Mouse (Mus musculus) limb, embryonic 15.5 days (tissue): ENCODE measurements around the gene Nutf2-ps1. TPM values are rescaled to one million over a fixed set of nuclear protein-coding genes. Genes with fewer than 3 reads are reported as not detected.

ENCODE experiments used
- ATAC-seq: fragments of 200-750 bp; cut with Nextera tagmentation; 2 replicates; pipeline ENCODE4 v1.8.0; 2017; ENCODE audit warnings: low read depth, moderate TSS enrichment; ENCODE audit not compliant: insufficient number of reproducible peaks, low FRiP score, low TSS enrichment
- H3K27ac ChIP-seq: fragments of 300-500 bp; sonication (generic); 2 replicates; pipeline ENCODE4 v1.5.1; 2015; ENCODE audit warnings: moderate library complexity, mild to moderate bottlenecking, inconsistent platforms
- H3K27me3 ChIP-seq: fragments of 300-500 bp; sonication (generic); 2 replicates; pipeline ENCODE4 v1.6.1; 2015; ENCODE audit warnings: inconsistent platforms
- H3K36me3 ChIP-seq: fragments of 300-500 bp; sonication (generic); 2 replicates; pipeline ENCODE4 v1.6.1; 2015; ENCODE audit warnings: inconsistent platforms
- H3K4me1 ChIP-seq: fragments of 300-500 bp; sonication (generic); 2 replicates; pipeline ENCODE4 v1.6.1; 2015; ENCODE audit warnings: inconsistent platforms
- H3K4me2 ChIP-seq: fragments of 300-500 bp; sonication (generic); 2 replicates; pipeline ENCODE4 v1.6.1; 2015; ENCODE audit warnings: mild to moderate bottlenecking, inconsistent platforms
- H3K4me3 ChIP-seq: fragments of 300-500 bp; sonication (generic); 2 replicates; pipeline ENCODE4 v1.5.1; 2015; ENCODE audit warnings: mild to moderate bottlenecking, inconsistent platforms
- H3K9ac ChIP-seq: fragments of 300-500 bp; sonication (generic); 2 replicates; pipeline ENCODE4 v1.6.1; 2015; ENCODE audit warnings: inconsistent platforms
- H3K9me3 ChIP-seq: fragments of 300-500 bp; sonication (generic); 2 replicates; pipeline ENCODE4 v1.6.1; 2016; ENCODE audit warnings: inconsistent platforms
- WGBS: fragments of 180-500 bp; shearing (Covaris S2); methylation state at CpG from one replicate; pipeline ENCODE4 v1.1.7; 2015; 5-methylcytosine and 5-hydroxymethylcytosine counted together
- polyA plus RNA-seq: library from polyadenylated mRNA; unstranded; fragments of >200 nt; fragmentation: Nextera tagmentation; extraction: Ambion mirVana; gene quantifications from 2 replicates; pipeline ENCODE4 v1.2.1, GENCODE M21; 2015

The Nutf2-ps1 gene
- polyA plus RNA-seq, 1 experiment from 2014 or later, result 285 TPM

GRCm38 (mm10) chr19:53565565-53566277, 23.1 kb downstream of the Nutf2-ps1 start:
- H3K4me1 ChIP-seq, result no peaks in the 10 kb centered on the region
- H3K4me2 ChIP-seq, result no peak overlapping the region
- 91% methylated on average over 14 of the region's 14 CpGs for WGBS
- no peak for ATAC-seq
- H3K9ac ChIP-seq, result no peak overlapping the region
- H3K27ac ChIP-seq, result no peak overlapping the region
- H3K9me3 ChIP-seq, result no peaks in the 10 kb centered on the region
- no peaks in the 10 kb centered on the region for H3K36me3 ChIP-seq
- H3K27me3 ChIP-seq, result no peaks in the 10 kb centered on the region
- no peak overlapping the region for H3K4me3 ChIP-seq

DNA sequence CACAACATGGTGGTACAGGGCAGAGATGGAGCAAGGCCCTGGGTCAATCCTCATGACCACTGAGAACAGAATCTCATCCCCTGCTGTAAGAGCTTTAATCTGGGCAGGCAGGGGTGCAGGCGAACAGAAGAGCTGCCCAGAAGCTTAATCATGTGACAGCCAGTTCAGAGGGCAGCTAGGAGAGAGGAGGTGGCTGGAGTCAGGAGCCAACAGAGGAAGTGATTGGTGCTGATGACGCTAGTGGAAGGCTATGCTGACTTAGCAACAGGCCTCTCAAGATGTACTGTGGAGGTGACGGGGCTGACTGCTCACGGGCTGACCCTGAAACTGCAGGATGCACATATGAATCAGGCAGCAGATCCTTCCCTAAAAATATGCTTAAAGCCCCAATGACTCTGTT, 24.7 kb downstream of the Nutf2-ps1 start:
- no peak for ATAC-seq
- Histone ChIP-seq H3K4me2 (no peak overlapping the region), H3K9me3 (no peaks in the 10 kb centered on the region), H3K27ac (no peak overlapping the region), H3K9ac (no peak overlapping the region), H3K27me3 (no peaks in the 10 kb centered on the region), H3K36me3 (no peaks in the 10 kb centered on the region), H3K4me1 (no peaks in the 10 kb centered on the region), H3K4me3 (no peak overlapping the region)
- WGBS, result 50% methylated on average over 4 of the region's 4 CpGs

DNA sequence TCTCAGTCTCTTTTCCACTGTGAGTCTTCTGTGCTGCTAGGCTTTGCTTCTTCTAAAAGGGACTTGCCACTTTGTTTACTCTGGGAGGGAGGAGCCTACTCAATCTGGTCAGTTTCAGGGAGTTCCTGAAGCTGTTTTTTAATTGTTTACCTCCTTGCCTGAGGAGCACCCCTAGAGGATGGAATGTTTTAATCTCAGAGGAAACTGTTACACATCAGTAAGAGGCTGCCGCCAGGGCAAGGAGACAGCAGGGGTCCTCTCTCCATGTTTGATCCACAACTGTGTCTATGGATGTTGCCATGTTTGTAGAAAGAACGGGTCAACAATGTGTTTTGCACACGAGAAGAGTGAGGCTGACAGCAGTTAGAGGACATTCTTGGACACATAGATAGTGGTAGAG, 28.4 kb downstream of the Nutf2-ps1 start:
- H3K27ac ChIP-seq, result no peak overlapping the region
- H3K4me1 ChIP-seq, result peaks cover 11% of the 10 kb centered on the region
- WGBS, result 81% methylated on average over 3 of the region's 3 CpGs
- H3K36me3 ChIP-seq, result no peaks in the 10 kb centered on the region
- H3K9ac ChIP-seq, result no peak overlapping the region
- H3K9me3 ChIP-seq, result no peaks in the 10 kb centered on the region
- H3K4me2 ChIP-seq, result no peak overlapping the region
- ATAC-seq, result no peak
- H3K4me3 ChIP-seq, result no peak overlapping the region
- no peaks in the 10 kb centered on the region for H3K27me3 ChIP-seq

DNA sequence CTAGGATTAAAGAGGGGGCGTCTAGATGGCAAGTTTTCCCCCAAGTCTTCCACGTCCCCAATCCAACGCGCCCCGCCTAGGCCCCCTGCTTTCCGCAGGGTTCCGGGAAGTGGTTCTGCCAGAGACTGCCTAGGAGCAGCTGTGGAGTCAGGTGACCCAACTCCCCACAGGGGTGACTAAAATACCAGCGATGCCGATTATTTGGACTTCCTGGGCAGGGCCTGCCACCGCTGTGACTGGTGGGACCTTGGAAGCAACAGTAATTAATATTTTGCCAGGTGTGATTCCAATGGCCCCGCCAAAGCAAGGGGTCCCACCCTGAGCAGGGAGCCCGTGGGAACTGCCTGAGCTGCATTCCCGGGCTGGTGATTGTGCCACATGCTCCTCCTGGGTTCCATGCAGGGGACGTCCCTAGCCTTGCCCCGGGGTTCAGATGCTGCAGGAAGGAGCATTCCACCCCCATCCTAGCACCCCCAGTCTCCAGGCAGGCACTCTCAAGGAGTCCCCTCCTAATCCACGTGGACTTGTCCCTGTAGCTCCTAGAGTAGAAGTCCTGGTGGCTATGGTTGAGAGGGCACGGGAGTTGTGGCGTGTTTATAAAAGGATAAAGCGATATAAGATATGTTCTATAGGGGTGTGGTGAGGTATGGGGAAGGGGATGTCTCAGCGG, 31.5 kb downstream of the Nutf2-ps1 start:
- peak; percentile 40; the same call in 1 of the 2 replicates for ATAC-seq
- no peak overlapping the region; the same call in 1 of the 2 replicates for H3K27ac ChIP-seq
- 23% methylated on average over 20 of the region's 20 CpGs for WGBS
- H3K9ac ChIP-seq, result no peak overlapping the region
- peak overlapping the region; percentile 44 for H3K4me2 ChIP-seq
- no peaks in the 10 kb centered on the region for H3K9me3 ChIP-seq
- no peaks in the 10 kb centered on the region for H3K36me3 ChIP-seq
- H3K4me1 ChIP-seq, result peaks cover 13% of the 10 kb centered on the region
- H3K4me3 ChIP-seq, result peak overlapping the region; percentile 18
- no peaks in the 10 kb centered on the region for H3K27me3 ChIP-seq

DNA sequence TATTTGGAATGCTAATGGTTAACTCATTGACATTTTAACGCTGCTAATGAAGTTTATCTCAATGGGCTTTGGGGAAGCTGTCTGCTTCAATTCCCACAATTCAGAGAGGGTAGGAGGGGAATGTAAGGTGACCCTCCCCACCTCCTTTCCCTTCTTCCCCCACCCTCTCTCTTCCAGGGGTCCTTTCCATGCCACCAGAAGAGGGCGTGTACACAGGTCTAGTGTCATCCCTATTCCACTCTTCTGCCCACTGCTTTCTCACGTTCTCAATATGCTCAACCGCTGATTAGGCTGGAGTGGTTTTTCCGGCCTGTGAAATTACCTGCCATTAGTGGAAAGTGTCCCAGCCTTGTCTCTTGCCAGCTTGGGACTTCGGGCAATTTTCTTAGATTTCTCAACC, 32.0 kb downstream of the Nutf2-ps1 start:
- ATAC-seq, result no peak
- H3K9me3 ChIP-seq, result no peaks in the 10 kb centered on the region
- 24% methylated on average over 6 of the region's 6 CpGs for WGBS

DNA sequence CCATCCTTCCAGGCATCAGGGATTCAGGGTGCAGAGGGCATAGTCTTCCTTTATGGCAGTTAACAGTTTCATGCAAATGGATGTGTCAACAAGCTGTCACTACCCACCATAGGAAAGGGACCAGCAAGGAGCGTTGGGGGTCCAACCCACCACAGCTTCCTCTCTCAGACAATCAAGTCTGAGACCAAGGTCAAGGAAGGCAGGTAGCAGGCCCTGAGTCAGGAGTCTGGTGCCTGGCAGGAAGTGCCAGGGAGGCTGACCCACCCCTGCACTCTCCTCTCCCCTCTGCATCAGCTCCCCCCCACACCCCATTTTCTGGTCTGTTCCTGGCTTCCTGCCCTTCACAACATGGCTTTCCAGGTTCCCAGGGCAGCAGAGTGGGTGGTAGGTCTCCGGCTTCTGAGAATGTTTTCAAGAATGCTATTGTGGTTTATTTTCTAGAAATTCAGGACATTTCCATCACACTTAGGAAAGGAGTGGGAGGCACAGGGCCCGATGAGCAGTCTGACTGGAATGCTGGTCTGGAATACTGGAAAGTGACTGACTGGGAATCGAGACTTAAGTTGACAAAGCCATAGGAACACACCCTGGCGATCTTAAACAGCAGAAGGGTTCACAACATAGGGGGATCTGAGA, 33.8 kb downstream of the Nutf2-ps1 start:
- no peak for ATAC-seq
- no peaks in the 10 kb centered on the region for H3K36me3 ChIP-seq
- no peaks in the 10 kb centered on the region for H3K27me3 ChIP-seq
- WGBS, result 66% methylated on average over 5 of the region's 5 CpGs
- peaks cover 16% of the 10 kb centered on the region for H3K4me1 ChIP-seq
- no peak overlapping the region for H3K4me3 ChIP-seq
- no peaks in the 10 kb centered on the region for H3K9me3 ChIP-seq
- H3K4me2 ChIP-seq, result no peak overlapping the region
- no peak overlapping the region for H3K27ac ChIP-seq
- H3K9ac ChIP-seq, result no peak overlapping the region

More for the DNA sequence above, 32.0 kb downstream of the Nutf2-ps1 start:
- H3K4me2 ChIP-seq, result peak overlapping the region; percentile 44
- no peaks in the 10 kb centered on the region for H3K36me3 ChIP-seq
- H3K27ac ChIP-seq, result no peak overlapping the region
- H3K27me3 ChIP-seq, result no peaks in the 10 kb centered on the region
- no peak overlapping the region for H3K9ac ChIP-seq
- peak overlapping the region; percentile 18 for H3K4me3 ChIP-seq
- peaks cover 16% of the 10 kb centered on the region for H3K4me1 ChIP-seq

DNA sequence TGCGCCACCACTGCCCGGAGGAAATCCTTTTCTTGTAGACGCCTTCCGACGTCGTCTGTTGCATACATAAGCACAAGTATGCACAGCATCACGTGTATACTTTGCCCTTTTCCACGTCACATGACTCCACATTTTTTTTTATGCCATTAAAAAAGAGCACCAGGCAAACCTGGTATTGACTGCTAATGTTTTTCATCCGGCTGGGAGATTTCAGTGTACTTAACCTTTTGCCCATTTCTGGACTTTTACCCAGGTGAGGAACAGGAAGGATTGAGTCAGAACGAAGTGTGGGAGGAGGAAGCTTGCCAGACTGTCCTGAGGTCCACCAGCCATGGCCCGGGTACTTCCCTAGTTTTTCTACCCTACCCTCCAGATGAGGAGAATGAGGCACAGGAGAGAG, 34.5 kb downstream of the Nutf2-ps1 start:
- no peak overlapping the region for H3K9ac ChIP-seq
- 79% methylated on average over 11 of the region's 11 CpGs for WGBS
- no peaks in the 10 kb centered on the region for H3K36me3 ChIP-seq
- H3K4me1 ChIP-seq, result peaks cover 16% of the 10 kb centered on the region
- H3K27me3 ChIP-seq, result no peaks in the 10 kb centered on the region
- ATAC-seq, result no peak
- H3K27ac ChIP-seq, result no peak overlapping the region
- H3K4me3 ChIP-seq, result no peak overlapping the region
- H3K4me2 ChIP-seq, result no peak overlapping the region
- H3K9me3 ChIP-seq, result no peaks in the 10 kb centered on the region

DNA sequence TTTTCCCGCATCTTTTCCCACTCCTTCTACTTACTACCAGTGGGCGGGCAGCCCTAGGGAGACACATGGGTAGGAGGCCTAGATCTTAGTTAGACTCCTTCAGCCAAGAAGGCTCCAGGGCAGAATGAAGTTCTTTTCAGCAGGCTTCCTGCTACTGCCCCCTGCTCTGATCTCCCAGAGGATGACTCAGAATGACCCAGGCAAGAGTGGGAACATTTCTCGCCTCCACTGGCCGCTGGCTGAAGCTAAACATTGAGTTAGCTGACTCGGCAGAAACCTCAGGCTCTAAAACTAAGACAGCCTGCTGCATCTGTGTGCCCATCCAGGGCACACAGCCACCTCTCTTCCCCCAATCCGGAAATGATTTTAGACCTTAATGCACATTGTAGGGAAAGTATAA, 36.1 kb downstream of the Nutf2-ps1 start:
- no peaks in the 10 kb centered on the region for H3K36me3 ChIP-seq
- no peak overlapping the region for H3K27ac ChIP-seq
- no peaks in the 10 kb centered on the region for H3K9me3 ChIP-seq
- H3K4me1 ChIP-seq, result peaks cover 15% of the 10 kb centered on the region
- WGBS, result 51% methylated on average over 6 of the region's 6 CpGs
- no peak for ATAC-seq
- H3K27me3 ChIP-seq, result no peaks in the 10 kb centered on the region
- no peak overlapping the region for H3K4me3 ChIP-seq
- no peak overlapping the region for H3K9ac ChIP-seq
- H3K4me2 ChIP-seq, result no peak overlapping the region

DNA sequence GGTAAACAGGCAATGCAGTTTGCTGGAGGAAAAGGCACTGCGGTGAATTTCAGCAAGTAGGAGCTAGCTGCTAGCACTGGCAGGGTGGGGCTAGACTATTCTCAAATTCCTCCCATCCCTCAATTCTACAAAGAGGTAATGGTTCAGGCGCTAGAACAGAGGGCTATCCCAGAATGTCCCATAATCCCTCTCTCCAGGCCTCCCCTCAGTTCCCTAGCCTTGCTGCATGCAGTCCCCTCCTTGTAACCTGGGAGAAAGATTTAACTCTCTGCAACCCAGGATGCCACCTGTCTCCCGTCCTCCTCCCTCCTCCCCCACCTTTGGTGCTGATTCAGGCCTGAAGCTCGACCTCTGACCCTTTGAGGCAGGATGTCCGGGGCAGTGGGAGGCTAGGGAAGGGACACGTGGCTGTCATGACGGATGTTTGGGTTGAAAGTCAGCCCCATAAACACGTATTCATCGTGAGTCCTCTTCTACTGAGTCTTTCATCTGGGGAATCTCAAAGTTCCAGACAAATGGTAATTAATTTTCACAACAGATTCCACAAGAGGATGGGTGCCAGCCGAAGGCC, 36.6 kb downstream of the Nutf2-ps1 start:
- ATAC-seq, result no peak

GRCm38 (mm10) chr19:53550972-53551371, 37.9 kb downstream of the Nutf2-ps1 start:
- peaks cover 5% of the 10 kb centered on the region; the same call in 1 of the 2 replicates for H3K4me1 ChIP-seq
- H3K9ac ChIP-seq, result no peak overlapping the region
- no peak overlapping the region for H3K4me3 ChIP-seq
- no peak overlapping the region for H3K27ac ChIP-seq
- no peak overlapping the region for H3K4me2 ChIP-seq
- no peak for ATAC-seq
- H3K27me3 ChIP-seq, result no peaks in the 10 kb centered on the region
- H3K9me3 ChIP-seq, result no peaks in the 10 kb centered on the region
- WGBS, result 70% methylated on average over 12 of the region's 12 CpGs
- no peaks in the 10 kb centered on the region for H3K36me3 ChIP-seq

More for the DNA sequence above, 36.6 kb downstream of the Nutf2-ps1 start:
- Histone ChIP-seq H3K9me3 (no peaks in the 10 kb centered on the region), H3K4me3 (no peak overlapping the region), H3K4me1 (peaks cover 10% of the 10 kb centered on the region), H3K27ac (no peak overlapping the region), H3K36me3 (no peaks in the 10 kb centered on the region), H3K9ac (no peak overlapping the region), H3K27me3 (no peaks in the 10 kb centered on the region), H3K4me2 (no peak overlapping the region)
- 26% methylated on average over 10 of the region's 10 CpGs for WGBS

DNA sequence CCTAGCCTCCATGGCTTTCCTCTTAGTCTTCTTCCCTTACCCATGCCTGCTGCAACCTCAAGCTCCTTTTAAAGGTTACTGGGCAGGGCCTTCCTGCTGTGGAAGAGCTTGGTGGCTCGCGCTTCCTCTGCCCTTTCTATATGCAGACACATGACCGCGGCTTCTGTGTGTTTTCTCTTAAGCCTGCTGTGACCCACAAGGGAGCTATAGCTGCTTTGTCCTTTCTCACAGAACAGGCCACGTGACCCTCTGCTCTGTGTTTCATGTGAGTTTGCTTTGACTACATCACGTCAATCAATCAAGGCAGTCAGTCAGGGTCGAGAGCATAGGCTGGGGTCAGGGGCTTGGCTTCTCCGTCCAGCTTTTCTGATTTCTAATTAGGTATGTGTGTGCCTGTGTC, 41.3 kb downstream of the Nutf2-ps1 start:
- H3K4me2 ChIP-seq, result no peak overlapping the region
- no peaks in the 10 kb centered on the region for H3K36me3 ChIP-seq
- no peaks in the 10 kb centered on the region for H3K9me3 ChIP-seq
- H3K27me3 ChIP-seq, result no peaks in the 10 kb centered on the region
- 0 out of 2 replicates have a peak, but pooled peaks cover 3% of the 10 kb centered on the region for H3K4me1 ChIP-seq
- H3K4me3 ChIP-seq, result no peak overlapping the region
- no peak overlapping the region for H3K9ac ChIP-seq
- no peak for ATAC-seq
- 48% methylated on average over 8 of the region's 8 CpGs for WGBS
- H3K27ac ChIP-seq, result no peak overlapping the region
